Mouse (Mus musculus): ENCODE results near the gene Macrod1.

- TF ChIP-seq CTCF (IDR thresholded peaks at IDR 0.05; ENCODE audit: low read depth, low read length) = no peak
- no peak for TF ChIP-seq GATA1 (IDR thresholded peaks at IDR 0.05; ENCODE audit: borderline replicate concordance, low read length)
- no peak for TF ChIP-seq GATA2 (IDR thresholded peaks at IDR 0.05; ENCODE audit: borderline replicate concordance, low read depth, low read length)
- no peak for TF ChIP-seq TAL1 (conservative IDR thresholded peaks at IDR 0.05; ENCODE audit: low read depth, low read length)
Observed at GRCm38 (mm10) chr19:7214484-7214883, 157.9 kb downstream of the Macrod1 start.
